Mouse (Mus musculus) erythroblast, embryonic 14.5 days (primary cell): ENCODE measurements around the gene Gm29735. TPM values are rescaled to one million over a fixed set of nuclear protein-coding genes. Genes with fewer than 3 reads are reported as not detected.
"Not testable (repeated sequence)": the region's sequence is repeated elsewhere in the genome, so short reads cannot be mapped to it uniquely, and the experiment has no call there.

Experiments
- H3K27me3 ChIP-seq: 2 replicates; pipeline ENCODE4 v1.6.1; 2012; ENCODE audit warnings: inconsistent platforms; ENCODE audit not compliant: control insufficient read depth
- H3K36me3 ChIP-seq: 2 replicates; pipeline ENCODE4 v1.6.1; 2012; ENCODE audit warnings: mild to moderate bottlenecking, inconsistent platforms; ENCODE audit not compliant: control insufficient read depth
- H3K4me1 ChIP-seq: 2 replicates; pipeline ENCODE4 v1.6.1; 2012; ENCODE audit warnings: inconsistent platforms; ENCODE audit not compliant: control insufficient read depth
- H3K4me3 ChIP-seq: replicated peaks from 2 replicates; pipeline ENCODE3; 2012; ENCODE audit warnings: moderate library complexity, mild to moderate bottlenecking, inconsistent platforms
- H3K9me3 ChIP-seq: 2 replicates; pipeline ENCODE4 v1.6.1; 2012; ENCODE audit warnings: low read length, inconsistent platforms, mixed read lengths; ENCODE audit not compliant: control insufficient read depth
- GATA1 ChIP-seq: IDR thresholded peaks from 2 replicates; pipeline ENCODE4 v1.6.1; 2012; ENCODE audit warnings: low read length, inconsistent platforms, mixed read lengths
- TAL1 ChIP-seq: IDR thresholded peaks from 3 replicates; pipeline ENCODE4 v1.6.1; 2012; ENCODE audit warnings: low read length, inconsistent platforms, mixed read lengths
- polyA plus RNA-seq: library from polyadenylated mRNA; stranded (reverse); fragments of >175 nt; gene quantifications from 2 replicates; pipeline ENCODE4 v1.2.3, GENCODE M21; 2012

The Gm29735 gene
- polyA plus RNA-seq, 1 experiment = not detected

DNA sequence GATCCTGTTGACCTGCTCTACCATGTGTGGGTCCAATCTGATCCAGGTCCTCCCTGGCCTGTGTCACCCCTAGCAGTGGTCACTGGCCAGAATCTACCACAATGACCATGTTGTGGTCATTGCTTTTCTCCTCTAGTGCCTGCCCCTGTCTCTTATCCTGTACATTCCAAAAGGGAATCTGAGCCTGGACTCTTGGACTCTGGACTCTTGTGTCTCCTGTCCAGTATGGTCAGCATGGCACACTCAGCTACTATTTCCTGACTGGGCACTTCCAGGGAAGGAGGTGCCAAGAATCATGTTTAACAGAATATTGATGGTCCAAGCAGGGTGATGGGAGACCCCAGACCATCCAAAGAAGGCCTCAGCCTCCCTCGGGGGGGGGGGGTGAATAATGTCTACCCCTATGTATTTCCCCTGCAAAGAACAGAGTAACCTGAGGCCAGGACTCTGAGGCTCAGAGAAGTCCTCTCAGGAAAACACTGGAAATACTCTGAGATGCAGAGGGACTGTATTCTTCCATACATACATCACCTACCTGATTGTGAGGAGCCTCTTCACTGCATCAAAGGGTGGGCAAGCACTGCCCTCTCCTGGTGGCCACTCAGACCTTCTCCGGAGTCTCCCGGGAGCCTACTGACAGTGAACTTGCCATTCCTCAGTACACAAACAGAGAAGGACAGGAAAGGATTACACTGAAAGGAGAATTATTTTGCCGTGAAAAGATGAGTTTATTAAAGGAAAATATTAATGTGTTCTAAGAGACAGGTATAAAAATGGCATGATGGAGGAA is 22.5 kb downstream of the Gm29735 start:
- Histone ChIP-seq H3K27me3 (no peaks in the 10 kb centered on the region), H3K9me3 (no peaks in the 10 kb centered on the region), H3K4me3 (no peak overlapping the region), H3K4me1 (no peaks in the 10 kb centered on the region), H3K36me3 (no peaks in the 10 kb centered on the region)
- TF ChIP-seq GATA1 = no peak
- TF ChIP-seq TAL1 = no peak

DNA sequence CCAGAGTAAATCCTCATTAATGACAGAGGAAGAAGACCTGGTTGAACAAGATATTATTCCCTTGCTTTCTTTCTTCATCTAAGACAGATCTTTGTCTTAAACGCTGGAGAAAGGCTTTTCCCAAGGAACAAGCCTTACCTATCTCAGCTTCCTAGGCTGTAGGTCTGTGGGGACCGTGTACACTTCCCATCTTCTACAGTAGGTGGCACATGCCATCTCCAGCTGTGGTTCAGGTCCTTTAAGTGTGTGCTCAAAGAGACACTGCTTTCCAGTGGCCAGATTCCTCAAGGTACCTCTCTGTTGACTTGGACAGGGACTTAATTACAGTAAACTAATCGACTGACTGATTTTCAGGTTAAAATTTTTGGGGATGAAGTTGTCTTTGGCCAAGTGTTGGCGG is 28.1 kb downstream of the Gm29735 start:
- Histone ChIP-seq H3K36me3 (no peaks in the 10 kb centered on the region), H3K9me3 (no peaks in the 10 kb centered on the region), H3K4me3 (no peak overlapping the region), H3K4me1 (no peaks in the 10 kb centered on the region), H3K27me3 (no peaks in the 10 kb centered on the region)
- TF ChIP-seq TAL1 (no peak), GATA1 (no peak)

DNA sequence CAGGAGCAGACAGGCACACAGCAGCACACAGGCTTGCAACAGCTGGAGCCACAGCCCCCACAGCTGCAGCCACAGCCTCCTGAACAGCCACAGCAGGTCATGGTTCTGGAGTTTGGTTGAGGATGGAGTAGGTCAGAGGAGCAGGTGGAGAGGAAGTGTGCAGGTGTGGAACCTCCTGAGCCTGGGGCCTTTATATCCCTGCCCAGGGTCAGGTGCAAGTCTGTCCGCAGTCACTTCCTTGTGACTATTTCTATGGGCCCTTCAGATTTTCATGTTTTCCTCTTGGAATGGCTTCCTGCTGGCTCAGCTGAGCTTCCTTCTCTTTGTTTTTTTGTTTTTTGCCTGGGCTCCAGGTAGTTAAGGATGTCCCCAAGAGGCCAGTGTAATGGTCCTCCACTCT is 36.3 kb downstream of the Gm29735 start, which contains the start of gene Gm45618:
Gm45618 (minus strand) TSS at position 101 of the 400 bp plus-strand sequence.
- not testable (repeated sequence) for H3K4me3 ChIP-seq, H3K4me1 ChIP-seq, H3K36me3 ChIP-seq, H3K27me3 ChIP-seq, H3K9me3 ChIP-seq

DNA sequence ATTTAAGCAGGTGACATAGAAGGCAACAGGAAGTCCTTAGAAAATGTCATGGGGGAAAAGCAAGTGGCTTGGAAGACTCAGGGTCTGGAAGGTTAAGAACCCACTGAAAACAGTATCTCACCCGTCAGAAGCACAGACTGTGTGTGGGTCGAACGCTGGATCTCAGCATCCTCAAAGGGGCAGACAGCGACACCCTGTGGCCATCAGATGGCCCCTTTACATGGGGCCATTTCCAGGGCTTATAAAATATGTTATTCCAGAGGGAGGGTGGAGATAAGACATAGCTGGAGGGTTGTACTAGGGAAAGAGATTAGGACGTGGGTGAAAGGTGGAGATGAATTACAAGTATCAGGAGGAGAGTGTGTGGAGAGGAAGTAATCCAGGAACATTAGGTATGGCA is 37.3 kb downstream of the Gm29735 start:
- H3K4me1 ChIP-seq = no peaks in the 10 kb centered on the region
- H3K27me3 ChIP-seq = peaks cover 3% of the 10 kb centered on the region; the same call in 1 of the 2 replicates
- H3K9me3 ChIP-seq = no peaks in the 10 kb centered on the region
- no peaks in the 10 kb centered on the region for H3K36me3 ChIP-seq
- TF ChIP-seq TAL1 = no peak
- TF ChIP-seq GATA1 = no peak
- no peak overlapping the region for H3K4me3 ChIP-seq

Other genes with a start within 250 kb of the Gm29735 start
- gene Tollip, start 238.6 kb downstream of the Gm29735 start, polyA plus RNA-seq = 3.3 and 4.2 TPM in 2 replicates
- 0.02 TPM in 1 of 2 replicates, not detected in the other for gene Brsk2, start 207.4 kb downstream of the Gm29735 start, polyA plus RNA-seq
- 24.8 and 29.2 TPM in 2 replicates for gene Mob2, start 96.0 kb downstream of the Gm29735 start, polyA plus RNA-seq
- gene Dusp8, start 61.3 kb downstream of the Gm29735 start, polyA plus RNA-seq = 7.6 and 9.7 TPM in 2 replicates
- gene Gm45618, start 36.4 kb downstream of the Gm29735 start, polyA plus RNA-seq = not detected in 2 replicates
- gene Gm39115, start 21.1 kb downstream of the Gm29735 start, polyA plus RNA-seq = not detected in 2 replicates
- gene Gm45337, start 12.5 kb downstream of the Gm29735 start, polyA plus RNA-seq = not detected in 2 replicates
- not detected in 2 replicates for gene Gm4553, start 8.6 kb upstream of the Gm29735 start, polyA plus RNA-seq
- gene Krtap5-2, start 18.9 kb upstream of the Gm29735 start, polyA plus RNA-seq = not detected in 2 replicates
- gene Gm10153, start 33.3 kb upstream of the Gm29735 start, polyA plus RNA-seq = not detected in 2 replicates
- gene Krtap5-3, start 44.3 kb upstream of the Gm29735 start, polyA plus RNA-seq = not detected in 2 replicates
- gene Gm7579, start 54.7 kb upstream of the Gm29735 start, polyA plus RNA-seq = not detected in 2 replicates
- gene Krtap5-5, start 72.9 kb upstream of the Gm29735 start, polyA plus RNA-seq = 0.03 TPM in 1 of 2 replicates, not detected in the other
- not detected in 2 replicates for gene Gm40460, start 84.0 kb upstream of the Gm29735 start, polyA plus RNA-seq
- gene Gm2431, start 101.2 kb upstream of the Gm29735 start, polyA plus RNA-seq = not detected in 2 replicates
- not detected in 2 replicates for gene Gm4559, start 117.2 kb upstream of the Gm29735 start, polyA plus RNA-seq
- not detected in 2 replicates for gene Krtap5-1, start 140.0 kb upstream of the Gm29735 start, polyA plus RNA-seq
- not detected in 2 replicates for gene Krtap5-4, start 146.4 kb upstream of the Gm29735 start, polyA plus RNA-seq
- 0.36 and 0.47 TPM in 2 replicates for gene Ifitm10, start 216.6 kb upstream of the Gm29735 start, polyA plus RNA-seq
- gene Gm49369, start 225.6 kb upstream of the Gm29735 start, polyA plus RNA-seq = 19.7 and 19.8 TPM in 2 replicates
- 14.4 and 21.7 TPM in 2 replicates for gene Ctsd, start 230.9 kb upstream of the Gm29735 start, polyA plus RNA-seq